20 mouse cellular contexts compared by ENCODE assay signal in the genomic region with DNA sequence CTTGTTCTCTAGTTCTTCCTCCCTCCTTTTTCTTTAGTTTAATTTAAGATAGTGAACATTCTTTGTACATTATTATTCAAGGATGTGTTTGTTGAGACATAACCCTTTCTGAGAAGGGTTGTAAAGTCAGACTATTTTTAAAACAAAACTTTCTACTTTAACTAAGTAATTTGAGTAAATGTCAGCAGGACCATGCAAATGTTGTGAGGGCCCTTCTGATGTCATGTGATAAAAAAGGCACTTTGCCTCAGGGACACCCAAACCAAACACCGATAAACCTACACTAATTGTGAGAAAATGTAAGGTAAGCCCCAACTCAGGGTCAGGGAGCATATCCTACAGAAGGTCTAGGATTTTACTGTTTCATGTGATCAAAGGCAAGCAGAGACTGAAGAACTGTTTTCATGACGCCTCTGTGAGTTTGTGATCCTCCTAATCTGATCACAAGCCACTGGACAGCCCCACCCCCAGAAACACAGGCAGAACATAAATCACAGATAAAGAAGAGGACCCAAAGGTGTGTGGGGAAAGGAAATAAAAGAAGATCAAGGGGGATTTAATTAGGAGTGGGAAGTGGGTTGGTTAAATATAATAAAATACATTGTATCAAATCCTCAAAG. TPM values are rescaled to one million over a fixed set of nuclear protein-coding genes. Genes with fewer than 3 reads are reported as not detected.
A peak's percentile ranks its signal among the peaks of the same experiment; 100 is the strongest.
DNase-seq lines count a peak whose midpoint lies in the region; ATAC-seq and TF ChIP-seq lines count a peak whose summit lies in the region.
"Had no signal": no experiment of that assay in that cellular context is flagged by ENCODE, and none has a peak within 500 bp of the region (broad histone marks: within the 10 kb centered on the region; RNA-seq: fewer than 3 reads in every experiment).

A gene (minus strand): TSS at position 51 of the 620 bp plus-strand sequence.

- H3K27me3 ChIP-seq in lung, embryonic 16.5 days (ENCODE audit: control insufficient read depth, insufficient read depth, low read depth, low read length) = no peaks in the 10 kb centered on the region
- H3K27me3 ChIP-seq in liver, adult 2 months (ENCODE audit: control insufficient read depth, insufficient read depth, low read length) = no peaks in the 10 kb centered on the region
- no peaks in the 10 kb centered on the region for H3K27me3 ChIP-seq in stomach, embryonic 16.5 days (ENCODE audit: control insufficient read depth, insufficient read depth, low read length)
- no peaks in the 10 kb centered on the region for H3K27me3 ChIP-seq in hindbrain, embryonic 11.5 days (ENCODE audit: control insufficient read depth, insufficient read depth, low read length)
- H3K27me3 ChIP-seq: neural tube, embryonic 13.5 days had no signal

- WGBS in lung, embryonic 16.5 days = 27% methylated on average over 2 of the region's 2 CpGs
- WGBS in liver, adult 2 months = 38% methylated on average over 2 of the region's 2 CpGs
- WGBS in stomach, embryonic 16.5 days = 40% methylated on average over 2 of the region's 2 CpGs
- WGBS in hindbrain, embryonic 11.5 days = 82% methylated on average over 2 of the region's 2 CpGs

- no peak for DNase-seq in lung, postnatal 25 days (ENCODE audit: low spot score)
- no peak for DNase-seq in liver, adult 2 months (ENCODE audit: extremely low read depth, low read depth, low spot score)
- no peak for DNase-seq in embryo, embryonic 9.5 days (ENCODE audit: extremely low spot score)
- no peak for DNase-seq in hindbrain, embryonic 11.5 days (ENCODE audit: low spot score)
- DNase-seq: cerebellum, adult 8-10 months; gastrocnemius, postnatal 25 days; layer of hippocampus, adult 9-11 months; left cerebral cortex, postnatal 4 days had no signal

- H3K9ac ChIP-seq in lung, embryonic 16.5 days (ENCODE audit: low read length) = no peak within 1 kb of the TSS
- no peak within 1 kb of the TSS for H3K9ac ChIP-seq in liver, adult 2 months (ENCODE audit: low read depth, low read length)
- no peak within 1 kb of the TSS for H3K9ac ChIP-seq in stomach, embryonic 16.5 days (ENCODE audit: low read length)
- H3K9ac ChIP-seq in hindbrain, embryonic 11.5 days (ENCODE audit: low read depth, low read length) = no peak within 1 kb of the TSS
- H3K9ac ChIP-seq: neural tube, embryonic 13.5 days had no signal

- H3K4me3 ChIP-seq in lung, embryonic 16.5 days (ENCODE audit: low read length) = no peak within 1 kb of the TSS
- H3K4me3 ChIP-seq in embryonic fibroblast, embryonic 13.5 days (ENCODE audit: insufficient read depth, low read length) = no peak within 1 kb of the TSS
- no peak within 1 kb of the TSS for H3K4me3 ChIP-seq in liver, adult 2 months (ENCODE audit: insufficient read depth, low read depth, low read length)
- no peak within 1 kb of the TSS for H3K4me3 ChIP-seq in stomach, embryonic 16.5 days (replicated peaks; ENCODE audit: low read length)
- H3K4me3 ChIP-seq in hindbrain, embryonic 11.5 days (ENCODE audit: low read depth, low read length) = no peak within 1 kb of the TSS
- H3K4me3 ChIP-seq: forebrain, embryonic 10.5 days; neural tube, embryonic 13.5 days had no signal

- H3K4me2 ChIP-seq in lung, embryonic 16.5 days (ENCODE audit: low read depth, low read length) = no peak within 1 kb of the TSS
- H3K4me2 ChIP-seq in stomach, embryonic 16.5 days (ENCODE audit: low read depth, low read length) = no peak within 1 kb of the TSS
- H3K4me2 ChIP-seq in hindbrain, embryonic 11.5 days (replicated peaks; ENCODE audit: low read depth, low read length) = no peak within 1 kb of the TSS
- H3K4me2 ChIP-seq: neural tube, embryonic 13.5 days had no signal

- H3K27ac ChIP-seq in lung, embryonic 16.5 days (ENCODE audit: low read length) = peak within 1 kb of the TSS; percentile 77
- H3K27ac ChIP-seq in embryonic fibroblast, embryonic 13.5 days (ENCODE audit: insufficient read depth, low read length) = peak within 1 kb of the TSS; percentile 62; the same call in 1 of the 2 replicates
- H3K27ac ChIP-seq in liver, adult 2 months (replicated peaks; ENCODE audit: insufficient read depth, low read depth, low read length) = peak within 1 kb of the TSS; percentile 22; the same call in 1 of the 2 replicates
- peak within 1 kb of the TSS; percentile 75 for H3K27ac ChIP-seq in stomach, embryonic 16.5 days (ENCODE audit: low read length)
- H3K27ac ChIP-seq in hindbrain, embryonic 11.5 days (ENCODE audit: low read depth, low read length) = no peak within 1 kb of the TSS
- H3K27ac ChIP-seq: forebrain, embryonic 10.5 days; hindbrain, postnatal 0 days; kidney, postnatal 0 days; macrophage; neural tube, embryonic 13.5 days had no signal

- no peaks in the 10 kb centered on the region for H3K36me3 ChIP-seq in lung, embryonic 16.5 days (ENCODE audit: control insufficient read depth, insufficient read depth, low read length)
- no peaks in the 10 kb centered on the region for H3K36me3 ChIP-seq in liver, adult 2 months (ENCODE audit: control insufficient read depth, insufficient read depth, low read length)
- H3K36me3 ChIP-seq in stomach, embryonic 16.5 days (ENCODE audit: control insufficient read depth, insufficient read depth, low read length) = no peaks in the 10 kb centered on the region
- no peaks in the 10 kb centered on the region for H3K36me3 ChIP-seq in hindbrain, embryonic 11.5 days (ENCODE audit: control insufficient read depth, insufficient read depth, low read length)
- H3K36me3 ChIP-seq: forebrain, embryonic 10.5 days; neural tube, embryonic 13.5 days had no signal

- no peaks in the 10 kb centered on the region for H3K79me2 ChIP-seq in liver, adult 2 months (ENCODE audit: control insufficient read depth, insufficient read depth, low read length)

- no peak for TF ChIP-seq CTCF in embryonic fibroblast, embryonic 13.5 days (IDR thresholded peaks at IDR 0.05; ENCODE audit: borderline replicate concordance, insufficient read depth, low read length)
- no peak for TF ChIP-seq CTCF in liver, adult 2 months (IDR thresholded peaks at IDR 0.05; ENCODE audit: low read depth, low read length)

- H3K9me3 ChIP-seq in lung, embryonic 16.5 days (ENCODE audit: control insufficient read depth, low read length) = no peaks in the 10 kb centered on the region
- no peaks in the 10 kb centered on the region for H3K9me3 ChIP-seq in stomach, embryonic 16.5 days (replicated peaks; ENCODE audit: control insufficient read depth, low read length)
- H3K9me3 ChIP-seq in hindbrain, embryonic 11.5 days (ENCODE audit: control insufficient read depth, low read length) = no peaks in the 10 kb centered on the region
- H3K9me3 ChIP-seq: forebrain, embryonic 10.5 days; neural tube, embryonic 13.5 days had no signal

- H3K4me1 ChIP-seq in lung, embryonic 16.5 days (replicated peaks; ENCODE audit: control insufficient read depth, insufficient read depth, low read length) = no peaks in the 10 kb centered on the region; the same call in 1 of the 2 replicates
- no peaks in the 10 kb centered on the region for H3K4me1 ChIP-seq in embryonic fibroblast, embryonic 13.5 days (ENCODE audit: control insufficient read depth, insufficient read depth, low read length)
- no peaks in the 10 kb centered on the region for H3K4me1 ChIP-seq in liver, adult 2 months (ENCODE audit: control insufficient read depth, insufficient read depth, low read length)
- H3K4me1 ChIP-seq in stomach, embryonic 16.5 days (ENCODE audit: control insufficient read depth, insufficient read depth, low read length) = no peaks in the 10 kb centered on the region
- no peaks in the 10 kb centered on the region for H3K4me1 ChIP-seq in hindbrain, embryonic 11.5 days (replicated peaks; ENCODE audit: control insufficient read depth, insufficient read depth, low read length)
- H3K4me1 ChIP-seq: forebrain, embryonic 10.5 days; neural tube, embryonic 13.5 days had no signal

- no peak; the same call in 1 of the 2 replicates for ATAC-seq in lung, embryonic 16.5 days (ENCODE audit: low read depth)
- ATAC-seq in stomach, embryonic 16.5 days (ENCODE audit: insufficient read depth, low FRiP score) = no peak
- ATAC-seq in hindbrain, embryonic 11.5 days (ENCODE audit: low FRiP score) = no peak
- ATAC-seq: CD4-positive, CD25-positive, alpha-beta regulatory T cell, adult 4 months; hindbrain, postnatal 0 days had no signal

- no peak for TF ChIP-seq POLR2A in embryonic fibroblast, embryonic 13.5 days (IDR thresholded peaks at IDR 0.05; ENCODE audit: low read depth, low read length)
- TF ChIP-seq POLR2A in liver, adult 2 months (IDR thresholded peaks at IDR 0.05; ENCODE audit: extremely low read depth, insufficient read depth, low read length) = no peak

RNA-seq across cellular contexts. Expression of the gene that starts here (rescaled TPM):
- not detected in 2 replicates for polyA plus RNA-seq in lung, embryonic 16.5 days (2015; fragmentation: Nextera tagmentation; extraction: Ambion mirVana)
- 0.40 TPM in 1 of 2 replicates, not detected in the other for polyA plus RNA-seq in embryonic fibroblast, embryonic 13.5 days (2011; ENCODE audit: insufficient read length, low read depth, missing spikeins)
- total RNA-seq in liver, adult 2 months (2014; rRNA removed) = 0.20 and 0.74 TPM in 2 replicates
- polyA plus RNA-seq in liver, adult 2 months (2012; rRNA removed) = 0.21 TPM in 1 of 2 replicates, not detected in the other
- not detected in 2 replicates for polyA plus RNA-seq in stomach, embryonic 16.5 days (2015; fragmentation: Nextera tagmentation; extraction: Ambion mirVana)
- polyA plus RNA-seq in hindbrain, embryonic 11.5 days (2014; fragmentation: Nextera tagmentation; extraction: Ambion mirVana) = not detected in 2 replicates
- total RNA-seq: gastrocnemius, postnatal 25 days; hindbrain, postnatal 0 days; left cerebral cortex, postnatal 4 days had no signal
- polyA plus RNA-seq: brain, embryonic 14.5 days; CD4-positive, CD25-positive, alpha-beta regulatory T cell, adult 4 months; forebrain, embryonic 10.5 days; frontal cortex, adult 2 months; heart, embryonic 16.5 days; hindbrain, postnatal 0 days; kidney, postnatal 0 days; macrophage; neural tube, embryonic 13.5 days had no signal
